Mouse (Mus musculus) lung, postnatal 4 days (tissue): Measurements from ENCODE around the gene Ppp3ca.

Experiments used
- DNase-seq, 2 experiments: peaks; one replicate each; pipeline ENCODE4 v3.0.0; 2021

The Ppp3ca gene

GRCm38 (mm10) chr3:136941602-136941926 lies 271.6 kb downstream of the Ppp3ca start:
- DNase-seq: no peak

GRCm38 (mm10) chr3:136945550-136945949 lies 275.6 kb downstream of the Ppp3ca start:
- DNase-seq: peak; percentile 6 to 40

- no peak for DNase-seq
Measured at GRCm38 (mm10) chr3:136946662-136947061, 276.7 kb downstream of the Ppp3ca start.

GRCm38 (mm10) chr3:136948142-136948541 lies 278.2 kb downstream of the Ppp3ca start:
- DNase-seq: no peak

GRCm38 (mm10) chr3:136951792-136952191 lies 281.9 kb downstream of the Ppp3ca start:
- no peak for DNase-seq

GRCm38 (mm10) chr3:136952822-136953221 lies 282.9 kb downstream of the Ppp3ca start:
- DNase-seq: no peak

GRCm38 (mm10) chr3:136955043-136955442 lies 285.1 kb downstream of the Ppp3ca start:
- DNase-seq: no peak

- no peak for DNase-seq
Measured at GRCm38 (mm10) chr3:136960314-136960713, 290.4 kb downstream of the Ppp3ca start.

GRCm38 (mm10) chr3:136966786-136967185 lies 296.9 kb downstream of the Ppp3ca start:
- no peak for DNase-seq

- DNase-seq: no peak
Measured at GRCm38 (mm10) chr3:136967510-136967909, 297.6 kb downstream of the Ppp3ca start.

GRCm38 (mm10) chr3:136969796-136970195 lies 299.9 kb downstream of the Ppp3ca start:
- no peak for DNase-seq

- no peak for DNase-seq
Measured at GRCm38 (mm10) chr3:136977859-136978258, 307.9 kb downstream of the Ppp3ca start.

- no peak for DNase-seq
Measured at GRCm38 (mm10) chr3:136980915-136981588, 311.1 kb downstream of the Ppp3ca start.

- no peak for DNase-seq
Measured at GRCm38 (mm10) chr3:136981589-136981924, 311.6 kb downstream of the Ppp3ca start.

GRCm38 (mm10) chr3:136982021-136982420 lies 312.1 kb downstream of the Ppp3ca start:
- no peak for DNase-seq

- no peak for DNase-seq
Measured at GRCm38 (mm10) chr3:136986096-136986881, 316.4 kb downstream of the Ppp3ca start.
